Mouse (Mus musculus) Patski (cell line): ENCODE data around the gene Eml1. TPM values are rescaled to one million over a fixed set of nuclear protein-coding genes. Genes with fewer than 3 reads are reported as not detected.

Experiments used
- ATAC-seq: fragments of 100-300 bp; one replicate; pipeline ENCODE4 v1.8.0; 2021
- CTCF ChIA-PET: fragments of 350-600 bp; sonication (Branson Sonifier 250); formaldehyde crosslinking; loops from one replicate; lab custom pipeline; 2022; ENCODE audit warnings: inconsistent platforms; lab: Charles Lee
- POLR2A ChIA-PET: fragments of 350-600 bp; sonication (Branson Sonifier 250); formaldehyde crosslinking; loops from one replicate; lab custom pipeline; 2022; ENCODE audit warnings: antibody characterized with exemption, inconsistent platforms; lab: Charles Lee
- DNase-seq: peaks from one replicate; pipeline ENCODE4 v3.0.0-alpha.2; 2011; ENCODE audit warnings: low read depth, low spot score
- H3K27me3 ChIP-seq: fragments of 371-371 bp; one replicate; pipeline ENCODE4 v1.5.1; 2021
- CTCF ChIP-seq: fragments of 100-300 bp; IDR thresholded peaks from one replicate; pipeline ENCODE4 v1.5.1; 2021
- in situ Hi-C: fragments of 300-500 bp; cut with MboI; formaldehyde crosslinking; loops from 3 replicates; pipeline ENCODE4 v1.11.1; 2018; ENCODE audit warnings: low pct_unique_long_range_greater_than_20kb, mixed read lengths
- polyA plus RNA-seq: library from polyadenylated mRNA; unstranded; gene quantifications from one replicate; pipeline ENCODE4 v1.2.3, GENCODE M21; 2021

Eml1 gene
- polyA plus RNA-seq, 1 experiment from 2014 or later: 56.9 TPM

DNA sequence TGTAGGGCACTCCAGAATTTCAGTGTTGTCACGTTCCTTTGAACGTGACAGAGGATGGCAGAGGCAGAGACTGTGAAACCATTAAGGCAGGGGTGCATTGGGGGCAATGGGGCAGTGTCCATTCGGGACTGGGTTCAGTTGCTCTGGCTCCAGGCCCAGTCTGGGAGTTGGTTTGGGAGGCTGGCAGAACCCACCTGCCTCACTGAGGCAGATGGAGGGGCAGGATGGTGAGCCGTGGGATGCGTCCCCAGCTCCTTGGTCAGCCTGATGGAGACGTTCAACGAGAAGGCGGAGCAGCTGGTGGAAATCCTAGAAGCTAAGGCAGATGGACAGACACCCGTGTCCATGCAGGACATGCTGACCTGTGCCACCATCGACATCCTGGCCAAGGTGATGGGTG, 19.8 kb upstream of the Eml1 start:
- no peak for DNase-seq
- in situ Hi-C loops: no loop called here
- no peak for TF ChIP-seq CTCF
- ChIA-PET POLR2A (no interaction called here), CTCF (no interaction called here)
- no peak for ATAC-seq
- no peaks in the 10 kb centered on the region for H3K27me3 ChIP-seq

DNA sequence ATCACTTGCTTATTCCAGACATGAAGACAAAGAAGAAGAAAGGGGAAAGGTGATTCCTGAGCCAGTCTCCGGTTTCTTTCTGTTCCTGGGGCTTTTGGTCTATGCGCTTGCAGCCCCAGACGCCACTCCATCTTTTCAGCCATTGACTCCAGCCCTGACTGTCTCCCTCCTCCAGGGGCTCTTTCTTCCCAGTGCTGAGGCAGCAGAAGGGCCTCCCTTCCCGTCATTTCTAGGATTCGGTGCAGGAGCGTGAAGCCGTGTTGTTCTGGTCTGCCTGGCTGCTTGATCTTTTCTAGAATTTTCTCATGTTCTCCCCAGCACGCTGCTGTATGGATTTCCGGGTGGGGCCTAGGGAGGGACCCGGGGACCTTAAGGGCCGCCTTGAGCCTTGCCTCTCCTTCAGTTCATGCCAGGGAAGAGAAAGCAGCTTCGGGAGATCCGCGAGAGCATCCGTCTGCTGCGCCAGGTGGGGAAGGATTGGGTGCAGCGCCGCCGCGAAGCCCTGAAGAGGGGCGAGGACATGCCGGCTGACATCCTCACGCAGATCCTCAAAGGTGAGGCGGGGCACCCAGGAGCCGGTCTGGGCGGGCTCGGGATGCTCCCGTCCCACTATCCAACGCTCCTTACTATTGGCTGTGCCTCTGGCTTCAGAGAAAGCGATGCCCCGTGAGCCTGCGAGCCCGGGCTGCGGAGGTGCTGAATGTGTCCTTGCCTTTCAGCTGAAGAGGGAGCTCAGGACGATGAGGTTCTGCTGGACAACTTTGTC, 18.2 kb upstream of the Eml1 start:
- no peak for TF ChIP-seq CTCF
- DNase-seq: no peak
- no peak for ATAC-seq
- no peaks in the 10 kb centered on the region for H3K27me3 ChIP-seq
- CTCF ChIA-PET: no interaction called here
- POLR2A ChIA-PET: no interaction called here
- in situ Hi-C loops: no loop called here

DNA sequence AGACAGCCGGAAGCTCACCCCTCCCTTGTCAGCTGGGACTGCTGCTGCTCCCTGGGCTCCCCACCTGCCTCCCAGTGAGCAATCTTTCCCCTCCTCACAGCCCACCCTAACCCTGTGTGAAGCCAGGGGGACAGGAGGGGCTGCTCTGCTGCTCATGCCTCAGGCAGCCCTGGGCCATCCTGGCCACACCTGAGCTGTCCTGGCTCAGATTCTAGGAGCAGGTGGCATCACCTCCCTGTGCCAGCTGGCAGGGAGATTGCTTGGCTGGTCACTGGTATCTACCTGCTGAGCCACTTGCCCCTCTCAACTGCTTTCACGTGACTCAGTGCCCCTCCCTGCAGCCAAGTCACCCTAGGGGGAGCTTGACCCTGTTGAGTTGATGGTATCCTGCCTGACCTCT, 16.5 kb upstream of the Eml1 start:
- POLR2A ChIA-PET: no interaction called here
- in situ Hi-C loops: no loop called here
- no peak for TF ChIP-seq CTCF
- no peaks in the 10 kb centered on the region for H3K27me3 ChIP-seq
- CTCF ChIA-PET: interaction anchor here (0.8 kb wide), 1 partner anchor 68 kb away, joined by 3 read pairs; no protein-coding TSS in a partner anchor
- DNase-seq: no peak
- no peak for ATAC-seq

DNA sequence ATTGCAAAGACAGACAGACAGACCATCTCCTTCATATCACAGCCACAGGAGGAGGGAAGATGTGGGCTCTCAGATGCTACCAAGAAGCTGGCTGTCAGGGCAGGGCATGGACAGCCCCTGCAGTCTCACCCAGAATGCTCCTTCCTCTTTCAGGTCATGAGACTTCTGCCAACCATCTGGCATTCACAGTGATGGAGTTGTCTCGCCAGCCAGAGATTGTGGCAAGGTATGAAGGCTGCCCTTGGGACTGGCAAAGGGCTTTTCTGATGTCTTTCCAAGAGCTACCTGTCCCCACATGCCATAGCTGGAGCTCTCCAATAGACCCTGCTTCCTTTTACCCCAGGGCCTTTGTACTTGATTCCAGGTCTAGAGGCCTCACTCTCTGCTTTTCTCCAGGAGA, 15.5 kb upstream of the Eml1 start:
- POLR2A ChIA-PET: no interaction called here
- in situ Hi-C loops: no loop called here
- no peak for TF ChIP-seq CTCF
- no peaks in the 10 kb centered on the region for H3K27me3 ChIP-seq
- ATAC-seq: no peak
- DNase-seq: no peak
- CTCF ChIA-PET: interaction anchor here (0.6 to 1.3 kb wide), 2 partner anchors 23 to 134 kb away, joined by 3 to 5 read pairs; no protein-coding TSS in a partner anchor

DNA sequence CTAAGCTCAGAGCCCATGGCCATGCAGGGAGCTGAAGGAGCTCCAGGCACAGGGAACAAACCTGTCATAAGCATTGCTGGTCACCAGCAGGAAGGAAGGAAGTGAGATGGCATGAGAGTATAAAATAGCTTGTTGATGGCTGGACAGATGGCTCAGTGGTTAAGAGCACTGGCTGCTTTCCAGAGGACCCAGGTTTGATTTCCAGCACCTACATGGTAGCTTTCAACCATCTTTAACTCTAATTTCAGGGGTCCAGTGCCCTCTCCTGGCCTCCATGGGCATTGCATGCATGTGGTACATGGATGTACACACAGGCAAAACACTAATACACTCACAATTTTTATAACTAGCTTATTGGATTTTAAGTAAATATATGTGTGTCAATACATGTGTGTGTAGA, 14.8 kb upstream of the Eml1 start:
- ChIA-PET CTCF (interaction anchor here (0.6 to 1.3 kb wide), 4 partner anchors 23 to 185 kb away, joined by 3 to 5 read pairs (median 3); no protein-coding TSS in a partner anchor), POLR2A (no interaction called here)
- H3K27me3 ChIP-seq: no peaks in the 10 kb centered on the region
- in situ Hi-C loops: no loop called here
- ATAC-seq (no peak), DNase-seq (no peak)
- TF ChIP-seq CTCF: no peak

DNA sequence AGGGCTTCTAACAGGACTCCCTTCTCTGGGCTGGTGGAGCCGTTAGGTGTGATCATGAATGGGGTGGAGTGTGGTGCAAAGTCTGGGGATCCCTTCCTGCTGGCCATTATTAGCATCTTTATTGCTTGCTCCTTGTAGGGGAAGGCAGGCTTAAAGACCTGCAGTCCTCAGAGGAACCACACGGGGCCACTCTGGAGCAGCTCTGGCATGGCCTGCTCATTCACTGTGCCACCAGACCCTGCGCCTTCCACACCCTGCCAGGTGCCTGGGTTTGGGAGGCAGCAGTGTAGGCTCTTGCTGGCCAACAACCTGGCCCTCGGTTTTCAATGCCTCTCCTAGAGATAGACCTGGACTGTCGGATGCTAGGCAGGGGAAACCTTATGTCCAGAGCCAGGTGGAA, 7.0 kb upstream of the Eml1 start:
- DNase-seq (peak; percentile 20), ATAC-seq (peak; percentile 83)
- no peak for TF ChIP-seq CTCF
- ChIA-PET CTCF (interaction anchor here (0.9 to 2.1 kb wide), 6 partner anchors 9 to 129 kb away, joined by 3 to 11 read pairs (median 3); no protein-coding TSS in a partner anchor), POLR2A (interaction anchor here (1.0 to 1.5 kb wide), 2 partner anchors 130 to 133 kb away, joined by 3 to 4 read pairs; no protein-coding TSS in a partner anchor)
- H3K27me3 ChIP-seq: no peaks in the 10 kb centered on the region
- in situ Hi-C loops: loop anchor here (5.0 kb wide), 2 partner anchors 59 to 129 kb away; no protein-coding TSS in a partner anchor

DNA sequence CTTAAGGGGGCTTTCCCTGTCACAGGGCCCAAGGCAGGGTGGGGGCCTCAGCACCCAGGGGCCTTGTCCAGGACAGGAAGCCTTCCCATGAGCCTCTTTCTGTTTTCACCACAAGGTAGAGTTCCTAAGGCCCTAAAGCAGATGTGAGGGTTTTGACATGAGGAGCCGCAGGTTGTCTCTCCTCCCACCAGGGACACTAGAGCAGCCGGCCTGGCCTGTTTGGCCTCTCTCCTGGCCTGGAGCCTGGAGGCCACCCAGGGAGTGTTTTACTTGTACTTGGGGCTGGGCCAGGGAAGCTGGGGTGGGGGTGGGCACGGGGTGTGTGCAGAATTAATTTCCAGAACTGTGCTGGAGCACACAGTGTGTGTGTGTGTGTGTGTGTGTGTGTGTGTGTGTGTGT, 5.4 kb upstream of the Eml1 start:
- in situ Hi-C loops: no loop called here
- ATAC-seq (no peak), DNase-seq (no peak)
- no peaks in the 10 kb centered on the region for H3K27me3 ChIP-seq
- POLR2A ChIA-PET: no interaction called here
- CTCF ChIA-PET: interaction anchor here (1.2 kb wide), 1 partner anchor 41 kb away, joined by 3 read pairs; no protein-coding TSS in a partner anchor
- no peak for TF ChIP-seq CTCF

DNA sequence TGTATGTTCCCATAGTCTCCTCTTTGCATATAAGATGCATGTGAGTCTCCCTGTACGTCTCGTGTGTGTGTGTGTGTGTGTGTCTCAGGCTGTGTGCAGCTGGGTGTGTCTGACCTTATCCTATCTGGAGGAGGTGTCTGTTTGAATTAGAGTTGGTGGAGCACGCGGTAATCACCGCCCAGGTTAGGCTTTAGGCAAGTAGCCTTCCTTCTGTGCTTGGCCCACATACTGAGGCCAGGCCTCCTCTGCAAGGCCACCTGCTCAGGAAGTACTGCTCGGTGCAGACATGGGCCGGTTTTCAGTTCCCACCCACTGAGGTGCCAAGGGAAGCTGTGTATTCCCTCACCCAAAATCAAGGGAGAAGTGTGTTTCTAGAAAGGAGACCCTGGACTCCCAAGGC, 4.9 kb upstream of the Eml1 start:
- CTCF ChIA-PET: interaction anchor here (1.2 kb wide), 1 partner anchor 40 kb away, joined by 3 read pairs; no protein-coding TSS in a partner anchor
- no peaks in the 10 kb centered on the region for H3K27me3 ChIP-seq
- TF ChIP-seq CTCF: no peak

DNA sequence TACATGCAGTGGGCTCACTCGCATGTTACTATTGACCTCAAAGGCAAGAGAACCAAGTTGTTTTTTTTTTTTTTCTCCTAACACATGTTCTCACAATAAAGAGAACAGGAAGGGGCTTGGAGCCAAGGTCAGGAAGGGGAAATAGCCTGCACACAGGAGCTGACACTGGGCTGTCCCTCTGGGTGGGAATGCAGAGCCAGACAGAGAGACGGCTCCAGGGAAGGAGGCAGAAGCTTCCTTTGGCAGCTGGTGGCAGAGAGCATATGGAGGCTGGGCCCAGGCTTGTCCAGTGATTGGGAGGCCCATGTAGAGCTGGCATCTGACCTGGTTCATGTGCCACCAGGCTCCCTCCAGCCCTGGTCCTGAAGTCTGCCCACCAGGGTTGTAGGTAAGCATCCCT, 2.8 kb upstream of the Eml1 start:
- DNase-seq (no peak), ATAC-seq (no peak)
- ChIA-PET CTCF (interaction anchor here (0.6 kb wide), 1 partner anchor 1778 kb away, joined by 3 read pairs; no protein-coding TSS in a partner anchor), POLR2A (no interaction called here)
- in situ Hi-C loops: no loop called here
- TF ChIP-seq CTCF: no peak
- H3K27me3 ChIP-seq: no peaks in the 10 kb centered on the region

More for the DNA sequence above, 4.9 kb upstream of the Eml1 start:
- in situ Hi-C loops: no loop called here
- no peak for DNase-seq
- POLR2A ChIA-PET: no interaction called here
- no peak for ATAC-seq

DNA sequence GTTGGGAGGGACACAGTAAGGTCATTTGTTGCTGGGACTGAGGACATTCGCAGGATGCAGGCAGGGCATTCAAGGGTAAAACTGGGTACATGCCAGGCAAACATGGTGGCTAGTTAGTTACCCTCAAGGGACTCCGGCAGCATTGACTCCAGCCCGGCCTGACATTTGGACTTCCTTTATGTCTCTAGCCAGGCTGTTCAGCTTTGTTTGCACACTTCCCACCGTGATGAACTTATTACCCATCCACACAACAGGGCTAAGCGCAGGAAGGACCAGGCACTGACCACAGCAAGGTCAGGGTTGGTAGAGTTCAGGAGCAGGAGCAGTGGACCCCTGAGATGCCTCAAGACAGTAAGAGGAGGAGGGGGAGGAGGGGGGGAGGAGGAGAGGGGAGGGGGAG, 1.8 kb upstream of the Eml1 start:
- ChIA-PET POLR2A (interaction anchor here (0.7 kb wide), 1 partner anchor 300 kb away, joined by 3 read pairs; no protein-coding TSS in a partner anchor), CTCF (no interaction called here)
- no peak for TF ChIP-seq CTCF
- H3K27me3 ChIP-seq: no peaks in the 10 kb centered on the region
- no peak for DNase-seq
- no peak for ATAC-seq
- in situ Hi-C loops: no loop called here

DNA sequence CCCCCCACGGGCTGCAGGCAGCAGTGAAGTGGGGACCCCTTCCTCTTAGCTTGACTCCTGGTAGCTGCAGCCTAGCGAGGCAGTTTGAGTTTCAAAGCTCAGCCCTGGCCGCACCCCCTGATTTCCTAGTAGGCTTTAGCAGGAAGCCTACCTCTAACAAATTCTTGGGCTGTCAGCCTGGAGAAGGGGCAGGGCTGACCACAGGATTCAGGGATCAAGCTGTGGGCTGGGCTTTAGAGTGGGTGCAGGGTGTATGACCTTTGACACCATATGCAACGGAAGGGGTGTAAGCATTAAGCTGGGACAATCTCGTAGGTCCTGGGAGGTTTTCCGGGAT, 640 bp downstream of the Eml1 start:
- no peak for TF ChIP-seq CTCF
- no peak for ATAC-seq

More for the DNA sequence above, 640 bp downstream of the Eml1 start:
- CTCF ChIA-PET: no interaction called here
- H3K27me3 ChIP-seq: no peaks in the 10 kb centered on the region
- in situ Hi-C loops: no loop called here
- DNase-seq: no peak
- POLR2A ChIA-PET: no interaction called here
